Mouse (Mus musculus) hindbrain, embryonic 11.5 days (tissue): Measurements from ENCODE around the gene Slc30a5. TPM values are rescaled to one million over a fixed set of nuclear protein-coding genes. Genes with fewer than 3 reads are reported as not detected.

Source experiments
- ATAC-seq: fragments of 200-750 bp; cut with Nextera tagmentation; 2 replicates; pipeline ENCODE4 v1.8.0; 2017; ENCODE audit warnings: mild to moderate bottlenecking, moderate TSS enrichment, moderate library complexity; ENCODE audit not compliant: low FRiP score
- DNase-seq: peaks from one replicate; pipeline ENCODE4 v3.0.0-alpha.2; 2015; ENCODE audit warnings: low spot score
- H3K27ac ChIP-seq: fragments of 300-500 bp; sonication (generic); 2 replicates; pipeline ENCODE4 v1.5.1; 2014; ENCODE audit warnings: mild to moderate bottlenecking, low read depth, low read length
- H3K27me3 ChIP-seq: fragments of 300-500 bp; sonication (generic); 2 replicates; pipeline ENCODE4 v1.6.1; 2014; ENCODE audit warnings: mild to moderate bottlenecking, low read length, moderate library complexity, mixed read lengths; ENCODE audit not compliant: control insufficient read depth, insufficient read depth
- H3K36me3 ChIP-seq: fragments of 300-500 bp; sonication (generic); 2 replicates; pipeline ENCODE4 v1.6.1; 2014; ENCODE audit warnings: mild to moderate bottlenecking, low read length, moderate library complexity, mixed read lengths; ENCODE audit not compliant: control insufficient read depth, insufficient read depth
- H3K4me1 ChIP-seq: fragments of 300-500 bp; sonication (generic); replicated peaks from 2 replicates; pipeline ENCODE4 v1.6.1; 2014; ENCODE audit warnings: low read length, mixed read lengths; ENCODE audit not compliant: control insufficient read depth, insufficient read depth
- H3K4me2 ChIP-seq: fragments of 300-500 bp; sonication (generic); replicated peaks from 2 replicates; pipeline ENCODE4 v1.6.1; 2014; ENCODE audit warnings: mild to moderate bottlenecking, low read depth, low read length
- H3K4me3 ChIP-seq: fragments of 300-500 bp; sonication (generic); 2 replicates; pipeline ENCODE4 v1.5.1; 2014; ENCODE audit warnings: low read depth, low read length
- H3K9ac ChIP-seq: fragments of 300-500 bp; sonication (generic); 2 replicates; pipeline ENCODE4 v1.6.1; 2014; ENCODE audit warnings: low read depth, low read length
- H3K9me3 ChIP-seq: fragments of 300-500 bp; sonication (generic); 2 replicates; pipeline ENCODE4 v1.6.1; 2016; ENCODE audit warnings: low read length; ENCODE audit not compliant: control insufficient read depth
- whole genome bisulfite sequencing: fragments of 180-500 bp; shearing (Covaris S2); extraction: QIAGEN DNeasy Blood & Tissue Kit; methylation state at CpG from one replicate; pipeline ENCODE4 v1.1.7; 2014; 5-methylcytosine and 5-hydroxymethylcytosine counted together
- polyA plus RNA-seq: library from polyadenylated mRNA; unstranded; fragments of >200 nt; fragmentation: Nextera tagmentation; extraction: Ambion mirVana; gene quantifications from 2 replicates; pipeline ENCODE4 v1.2.1, GENCODE M21; 2014

Gene Slc30a5
- polyA plus RNA-seq, 1 experiment from 2014 or later: 46.0 TPM

- ATAC-seq (no peak), DNase-seq (no peak)
- no peaks in the 10 kb centered on the region for H3K27me3 ChIP-seq
- no peak overlapping the region for H3K4me3 ChIP-seq
- H3K27ac ChIP-seq: no peak overlapping the region
- no peak overlapping the region for H3K4me2 ChIP-seq
- no peaks in the 10 kb centered on the region for H3K9me3 ChIP-seq
- no peak overlapping the region for H3K9ac ChIP-seq
- WGBS: 72% methylated on average over 6 of the region's 6 CpGs
- H3K4me1 ChIP-seq: peaks cover 3% of the 10 kb centered on the region; the same call in 1 of the 2 replicates
- no peaks in the 10 kb centered on the region for H3K36me3 ChIP-seq
Observed at GRCm38 (mm10) chr13:100787316-100788010, 45.8 kb downstream of the Slc30a5 start.

GRCm38 (mm10) chr13:100786414-100786867, 46.8 kb downstream of the Slc30a5 start, which contains the start of gene Ccnb1:
TSS of gene Ccnb1 (minus strand) at chr13:100786570.
- DNase-seq (peak; percentile 95), ATAC-seq (peak; percentile 99)
- H3K27ac ChIP-seq: no peak within 1 kb of the TSS
- H3K4me1 ChIP-seq: peaks cover 3% of the 10 kb centered on the region; the same call in 1 of the 2 replicates
- under 1% methylated on average over 25 of the region's 35 CpGs for WGBS
- no peaks in the 10 kb centered on the region for H3K27me3 ChIP-seq
- H3K9me3 ChIP-seq: no peaks in the 10 kb centered on the region
- peak within 1 kb of the TSS; percentile 81 for H3K4me2 ChIP-seq
- peak within 1 kb of the TSS; percentile 89 for H3K4me3 ChIP-seq
- H3K9ac ChIP-seq: peak within 1 kb of the TSS; percentile 84
- peaks cover 2% of the 10 kb centered on the region; the same call in 1 of the 2 replicates for H3K36me3 ChIP-seq

GRCm38 (mm10) chr13:100785806-100786413, 47.3 kb downstream of the Slc30a5 start:
- peak; percentile 62 for ATAC-seq
- peak overlapping the region; percentile 89 for H3K4me3 ChIP-seq
- WGBS: 2% methylated on average over 30 of the region's 30 CpGs
- no peak for DNase-seq
- H3K9me3 ChIP-seq: no peaks in the 10 kb centered on the region
- H3K27me3 ChIP-seq: no peaks in the 10 kb centered on the region
- peak overlapping the region; percentile 81 for H3K4me2 ChIP-seq
- H3K4me1 ChIP-seq: peaks cover 3% of the 10 kb centered on the region; the same call in 1 of the 2 replicates
- no peak overlapping the region for H3K27ac ChIP-seq
- H3K9ac ChIP-seq: peak overlapping the region; percentile 84
- peaks cover 2% of the 10 kb centered on the region; the same call in 1 of the 2 replicates for H3K36me3 ChIP-seq

DNA sequence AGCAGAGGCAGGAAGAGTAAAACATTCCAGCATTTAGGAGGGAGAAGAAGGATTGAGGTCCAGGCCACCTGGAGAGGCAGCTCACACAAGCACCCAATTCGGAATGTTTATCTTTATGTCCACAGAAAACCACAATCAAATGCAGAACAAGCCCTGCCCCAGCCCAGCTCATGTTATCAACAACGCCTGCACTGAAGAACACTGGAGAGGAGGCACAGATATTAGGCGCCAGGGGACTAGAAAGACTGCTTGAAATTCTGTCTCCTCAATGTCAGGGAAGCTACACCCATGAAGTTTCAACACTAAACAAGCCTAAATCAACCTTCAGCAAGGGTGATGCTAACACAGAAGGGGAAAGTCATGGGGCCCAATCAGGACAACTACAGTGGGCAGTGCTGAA, 55.7 kb downstream of the Slc30a5 start:
- DNase-seq (no peak), ATAC-seq (no peak)
- Histone ChIP-seq H3K4me3 (no peak overlapping the region), H3K4me2 (no peak overlapping the region), H3K4me1 (no peaks in the 10 kb centered on the region), H3K9me3 (no peaks in the 10 kb centered on the region), H3K27ac (no peak overlapping the region), H3K27me3 (no peaks in the 10 kb centered on the region), H3K36me3 (peaks cover 2% of the 10 kb centered on the region; the same call in 1 of the 2 replicates), H3K9ac (no peak overlapping the region)
- 76% methylated on average over 3 of the region's 3 CpGs for WGBS

DNA sequence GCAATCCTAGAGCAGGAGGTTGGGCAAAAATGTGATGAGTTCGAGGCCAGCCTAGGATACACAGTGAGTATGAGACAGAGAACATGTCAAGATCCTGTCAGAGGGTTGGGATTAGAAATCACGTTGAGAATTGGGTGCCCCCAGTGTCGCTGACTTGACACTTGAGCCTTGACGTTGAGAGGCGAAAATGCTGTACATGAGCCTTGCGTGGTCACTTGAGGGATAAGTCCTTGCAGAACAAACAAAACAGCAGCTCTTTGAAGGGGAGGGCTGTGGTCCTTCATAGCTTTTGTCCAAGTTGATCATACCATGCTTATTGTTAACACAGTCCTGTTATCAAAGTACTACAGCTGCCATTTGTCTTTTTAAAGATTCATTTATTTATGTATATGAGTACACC, 56.5 kb downstream of the Slc30a5 start:
- Histone ChIP-seq H3K4me2 (no peak overlapping the region), H3K4me3 (no peak overlapping the region), H3K4me1 (no peaks in the 10 kb centered on the region), H3K9ac (no peak overlapping the region), H3K36me3 (no peaks in the 10 kb centered on the region; the same call in 1 of the 2 replicates), H3K27me3 (no peaks in the 10 kb centered on the region), H3K27ac (no peak overlapping the region), H3K9me3 (no peaks in the 10 kb centered on the region)
- WGBS: 68% methylated on average over 6 of the region's 6 CpGs
- ATAC-seq (no peak), DNase-seq (no peak)

GRCm38 (mm10) chr13:100776056-100776419, 57.2 kb downstream of the Slc30a5 start:
- WGBS: 20% methylated on average over 8 of the region's 8 CpGs
- no peak for DNase-seq
- peak overlapping the region; percentile 73; the same call in 1 of the 2 replicates for H3K9ac ChIP-seq
- peak overlapping the region; percentile 79 for H3K4me2 ChIP-seq
- H3K36me3 ChIP-seq: no peaks in the 10 kb centered on the region
- ATAC-seq: no peak; the same call in 1 of the 2 replicates
- no peaks in the 10 kb centered on the region for H3K27me3 ChIP-seq
- H3K9me3 ChIP-seq: no peaks in the 10 kb centered on the region
- H3K4me1 ChIP-seq: no peaks in the 10 kb centered on the region
- H3K27ac ChIP-seq: peak overlapping the region; percentile 19; the same call in 1 of the 2 replicates
- peak overlapping the region; percentile 88 for H3K4me3 ChIP-seq

DNA sequence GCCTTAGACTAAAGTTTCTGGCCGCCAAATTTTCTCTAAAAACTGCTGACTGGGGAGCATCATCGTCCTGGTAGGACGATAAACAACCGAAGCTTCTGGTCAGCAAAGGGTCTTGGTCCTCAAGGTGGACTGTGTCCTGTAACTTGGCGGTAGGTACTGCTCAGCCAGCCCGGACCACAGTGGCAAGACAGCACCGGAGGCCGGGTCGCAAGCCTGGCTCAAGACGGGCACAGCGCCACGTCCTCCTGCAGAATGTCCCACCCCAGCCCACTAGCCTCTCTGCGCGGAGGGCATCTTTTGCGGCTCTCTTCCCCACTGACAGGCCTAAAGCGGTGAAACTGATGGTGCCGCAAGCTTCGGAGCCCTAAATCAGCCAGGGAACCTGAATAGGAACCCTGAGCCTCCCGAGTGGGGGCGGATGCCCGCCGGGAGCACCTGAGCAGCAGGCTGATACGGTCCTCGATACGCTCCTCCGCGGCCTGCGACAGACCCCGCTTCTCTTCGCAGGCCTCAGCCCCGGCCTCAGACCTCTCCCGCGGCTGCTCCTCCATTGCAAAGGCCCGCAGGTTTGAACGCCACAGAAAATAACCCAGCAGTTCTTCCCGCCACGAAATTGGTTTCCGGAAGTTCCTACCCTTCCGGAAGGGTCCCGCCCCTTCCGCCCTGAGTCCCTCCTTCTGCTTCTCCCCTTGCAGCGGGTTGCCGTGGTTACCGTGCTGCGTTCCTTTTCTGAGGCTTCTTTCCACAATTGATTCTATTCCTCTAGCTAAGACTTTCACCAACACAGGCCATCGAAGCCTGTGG, 57.8 kb downstream of the Slc30a5 start, which contains the start of gene Cenph:
TSS of gene Cenph (minus strand) at position 648 of the 804 bp plus-strand sequence.
- Histone ChIP-seq H3K4me2 (peak within 1 kb of the TSS; percentile 79), H3K27ac (peak within 1 kb of the TSS; percentile 19; the same call in 1 of the 2 replicates), H3K9me3 (no peaks in the 10 kb centered on the region), H3K36me3 (no peaks in the 10 kb centered on the region; the same call in 1 of the 2 replicates), H3K4me1 (no peaks in the 10 kb centered on the region), H3K27me3 (no peaks in the 10 kb centered on the region), H3K4me3 (peak within 1 kb of the TSS; percentile 88), H3K9ac (peak within 1 kb of the TSS; percentile 73)
- ATAC-seq (peak; percentile 95), DNase-seq (peak; percentile 95)
- WGBS: under 1% methylated on average over 46 of the region's 46 CpGs

- Histone ChIP-seq H3K36me3 (peaks cover 2% of the 10 kb centered on the region; the same call in 1 of the 2 replicates), H3K4me2 (peak overlapping the region; percentile 79), H3K27ac (no peak overlapping the region), H3K9me3 (no peaks in the 10 kb centered on the region), H3K4me1 (no peaks in the 10 kb centered on the region), H3K4me3 (peak overlapping the region; percentile 88), H3K9ac (peak overlapping the region; percentile 73), H3K27me3 (no peaks in the 10 kb centered on the region)
- DNase-seq (no peak), ATAC-seq (no peak)
Observed at GRCm38 (mm10) chr13:100774704-100775103, 58.5 kb downstream of the Slc30a5 start.
